Mouse (Mus musculus) E14TG2a.4 (cell line): ENCODE results near the gene Phkg2.

Experiments used
- CTCF ChIP-seq: conservative IDR thresholded peaks from 2 replicates; pipeline ENCODE4 v1.5.1; 2014; ENCODE audit warnings: low read length
- NANOG ChIP-seq: IDR thresholded peaks from 2 replicates; pipeline ENCODE4 v1.6.1; 2014; ENCODE audit warnings: borderline replicate concordance, low read length, mixed read lengths

DNA sequence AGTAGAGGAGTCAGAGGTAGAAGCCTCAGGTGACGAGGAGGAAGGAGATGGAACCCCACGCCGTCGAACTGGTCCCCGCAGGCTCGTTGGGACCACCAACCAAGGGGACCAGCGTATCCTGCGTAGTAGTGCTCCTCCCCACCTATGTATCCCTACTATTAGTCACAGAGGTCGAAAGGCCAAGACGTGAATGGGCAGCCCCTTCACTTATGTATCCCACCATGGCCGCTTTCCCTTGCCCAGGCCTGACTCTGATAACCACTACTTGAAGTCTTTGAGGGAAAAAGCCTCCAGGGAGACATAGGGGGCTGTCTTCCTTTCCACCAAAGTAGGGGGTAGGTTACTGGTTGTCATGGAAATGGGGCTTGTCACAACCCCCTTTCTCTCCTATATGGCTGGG, 12.6 kb upstream of the Phkg2 start:
- TF ChIP-seq CTCF (no peak), NANOG (no peak)
